Mouse (Mus musculus): ENCODE results near the gene Dhx34. TPM values are rescaled to one million over a fixed set of nuclear protein-coding genes. Genes with fewer than 3 reads are reported as not detected.
A peak's percentile ranks its signal among the peaks of the same experiment; 100 is the strongest.

Dhx34 gene
- polyA plus RNA-seq, 1 experiment: 11.7 TPM

GRCm38 (mm10) chr7:16175542-16175931, 46.3 kb downstream of the Dhx34 start:
- H3K4me1 ChIP-seq (ENCODE audit: control insufficient read depth, insufficient read depth, low read length): peaks cover 22% of the 10 kb centered on the region
- WGBS: under 1% methylated on average over 10 of the region's 10 CpGs
- H3K27ac ChIP-seq (ENCODE audit: insufficient read depth, low read length): peak overlapping the region; percentile 66
- H3K27me3 ChIP-seq (ENCODE audit: control insufficient read depth, insufficient read depth, low read length): no peaks in the 10 kb centered on the region
- no peak for DNase-seq
- TF ChIP-seq CTCF (IDR thresholded peaks at IDR 0.05; ENCODE audit: borderline replicate concordance, insufficient read depth, low read depth, low read length): no peak
- H3K4me3 ChIP-seq (replicated peaks; ENCODE audit: insufficient read depth, low read depth, low read length): peak overlapping the region; percentile 94

- WGBS: under 1% methylated on average over 41 of the region's 42 CpGs
- Histone ChIP-seq H3K4me3 (replicated peaks; ENCODE audit: insufficient read depth, low read depth, low read length) (peak within 1 kb of the TSS; percentile 94), H3K4me1 (ENCODE audit: control insufficient read depth, insufficient read depth, low read length) (peaks cover 22% of the 10 kb centered on the region), H3K27ac (ENCODE audit: insufficient read depth, low read length) (peak within 1 kb of the TSS; percentile 66), H3K27me3 (ENCODE audit: control insufficient read depth, insufficient read depth, low read length) (no peaks in the 10 kb centered on the region)
- peak; percentile 63 to 67 for DNase-seq
- TF ChIP-seq POLR2A (IDR thresholded peaks at IDR 0.05; ENCODE audit: borderline replicate concordance, insufficient read depth, low read length) (peak; percentile 35; the same call in 1 of the 2 replicates), CTCF (IDR thresholded peaks at IDR 0.05; ENCODE audit: borderline replicate concordance, insufficient read depth, low read depth, low read length) (peak; percentile 44; the same call in 1 of the 2 replicates)
Observed at GRCm38 (mm10) chr7:16174597-16175541, 47.0 kb downstream of the Dhx34 start, which contains the start of gene Meis3. Meis3 (plus strand) TSS chr7:16175090.

DNA sequence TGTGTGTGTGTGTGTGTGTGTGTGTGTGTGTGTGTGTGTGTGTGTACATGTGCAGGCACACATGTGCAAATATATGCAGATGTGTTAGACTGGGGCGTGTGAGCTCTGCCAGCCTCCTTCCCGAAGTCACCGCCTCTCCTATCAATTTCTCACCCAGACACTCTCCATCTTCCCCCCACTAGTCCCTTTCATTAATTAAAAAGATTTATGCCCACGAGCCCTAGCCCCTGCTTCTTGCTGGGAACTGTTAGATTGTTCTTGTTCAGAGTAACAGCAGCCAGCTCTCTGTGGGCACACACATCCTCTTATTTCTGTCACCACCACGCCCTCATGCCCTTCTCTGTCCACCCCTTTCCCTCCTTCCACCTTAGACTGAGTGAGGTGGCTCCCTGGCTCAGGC, 48.7 kb downstream of the Dhx34 start:
- Histone ChIP-seq H3K4me1 (ENCODE audit: control insufficient read depth, insufficient read depth, low read length) (peaks cover 22% of the 10 kb centered on the region), H3K4me3 (replicated peaks; ENCODE audit: insufficient read depth, low read depth, low read length) (no peak overlapping the region), H3K27me3 (ENCODE audit: control insufficient read depth, insufficient read depth, low read length) (no peaks in the 10 kb centered on the region), H3K27ac (ENCODE audit: insufficient read depth, low read length) (no peak overlapping the region)
- 76% methylated on average over 5 of the region's 5 CpGs for WGBS
- DNase-seq: no peak
- no peak for TF ChIP-seq POLR2A (IDR thresholded peaks at IDR 0.05; ENCODE audit: borderline replicate concordance, insufficient read depth, low read length)
- no peak for TF ChIP-seq CTCF (IDR thresholded peaks at IDR 0.05; ENCODE audit: borderline replicate concordance, insufficient read depth, low read depth, low read length)

DNA sequence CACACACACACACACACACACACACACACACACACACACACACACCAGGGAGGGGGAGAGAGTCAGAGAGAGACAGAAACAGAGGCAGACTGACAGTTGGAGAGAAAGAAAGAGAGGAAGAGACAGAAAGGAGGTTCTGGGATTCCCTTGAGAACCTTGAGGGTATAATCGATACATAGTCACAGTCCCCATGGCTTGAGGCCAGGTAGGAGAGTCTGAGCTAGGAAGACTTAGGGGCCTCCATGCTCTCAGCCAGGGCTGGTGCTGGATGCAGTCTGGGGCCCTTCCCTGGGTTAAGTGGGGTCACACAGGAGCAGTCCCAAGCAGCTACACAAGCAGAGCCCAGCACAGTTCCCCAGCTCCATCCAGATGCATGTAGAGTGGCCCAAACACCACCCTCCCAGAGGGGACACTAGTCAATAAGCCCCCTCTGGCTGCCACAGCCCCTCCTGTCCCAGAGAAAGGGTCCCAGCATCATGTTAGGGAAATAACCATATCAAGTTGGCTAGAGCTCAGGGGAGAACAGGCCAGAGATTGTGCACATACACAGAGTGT, 49.2 kb downstream of the Dhx34 start:
- DNase-seq: no peak
- 4% methylated on average over 1 of the region's 1 CpGs for WGBS
- H3K4me3 ChIP-seq (replicated peaks; ENCODE audit: insufficient read depth, low read depth, low read length): no peak overlapping the region
- peaks cover 22% of the 10 kb centered on the region for H3K4me1 ChIP-seq (ENCODE audit: control insufficient read depth, insufficient read depth, low read length)
- TF ChIP-seq CTCF (IDR thresholded peaks at IDR 0.05; ENCODE audit: borderline replicate concordance, insufficient read depth, low read depth, low read length): no peak
- TF ChIP-seq POLR2A (IDR thresholded peaks at IDR 0.05; ENCODE audit: borderline replicate concordance, insufficient read depth, low read length): no peak
- H3K27ac ChIP-seq (ENCODE audit: insufficient read depth, low read length): no peak overlapping the region
- H3K27me3 ChIP-seq (ENCODE audit: control insufficient read depth, insufficient read depth, low read length): no peaks in the 10 kb centered on the region

- H3K4me3 ChIP-seq (replicated peaks; ENCODE audit: insufficient read depth, low read depth, low read length): no peak overlapping the region
- no peak overlapping the region for H3K27ac ChIP-seq (ENCODE audit: insufficient read depth, low read length)
- 18% methylated on average over 1 of the region's 1 CpGs for WGBS
- peaks cover 22% of the 10 kb centered on the region for H3K4me1 ChIP-seq (ENCODE audit: control insufficient read depth, insufficient read depth, low read length)
- TF ChIP-seq POLR2A (IDR thresholded peaks at IDR 0.05; ENCODE audit: borderline replicate concordance, insufficient read depth, low read length) (no peak), CTCF (IDR thresholded peaks at IDR 0.05; ENCODE audit: borderline replicate concordance, insufficient read depth, low read depth, low read length) (no peak)
- DNase-seq: peak; percentile 51 to 70
- H3K27me3 ChIP-seq (ENCODE audit: control insufficient read depth, insufficient read depth, low read length): no peaks in the 10 kb centered on the region
Observed at GRCm38 (mm10) chr7:16172141-16172581, 49.7 kb downstream of the Dhx34 start.

GRCm38 (mm10) chr7:16162036-16162435, 59.8 kb downstream of the Dhx34 start:
- Histone ChIP-seq H3K27ac (ENCODE audit: insufficient read depth, low read length) (no peak overlapping the region), H3K27me3 (ENCODE audit: control insufficient read depth, insufficient read depth, low read length) (no peaks in the 10 kb centered on the region), H3K4me1 (ENCODE audit: control insufficient read depth, insufficient read depth, low read length) (peaks cover 28% of the 10 kb centered on the region), H3K4me3 (replicated peaks; ENCODE audit: insufficient read depth, low read depth, low read length) (no peak overlapping the region)
- DNase-seq: peak in 1 of 2 experiments; percentile 40
- 14% methylated on average over 7 of the region's 7 CpGs for WGBS
- TF ChIP-seq POLR2A (IDR thresholded peaks at IDR 0.05; ENCODE audit: borderline replicate concordance, insufficient read depth, low read length): no peak
- no peak for TF ChIP-seq CTCF (IDR thresholded peaks at IDR 0.05; ENCODE audit: borderline replicate concordance, insufficient read depth, low read depth, low read length)

- no peak for DNase-seq
- H3K4me3 ChIP-seq (replicated peaks; ENCODE audit: insufficient read depth, low read depth, low read length): no peak overlapping the region
- no peak for TF ChIP-seq CTCF (IDR thresholded peaks at IDR 0.05; ENCODE audit: borderline replicate concordance, insufficient read depth, low read depth, low read length)
- no peak for TF ChIP-seq POLR2A (IDR thresholded peaks at IDR 0.05; ENCODE audit: borderline replicate concordance, insufficient read depth, low read length)
- peaks cover 32% of the 10 kb centered on the region for H3K4me1 ChIP-seq (ENCODE audit: control insufficient read depth, insufficient read depth, low read length)
- H3K27me3 ChIP-seq (ENCODE audit: control insufficient read depth, insufficient read depth, low read length): no peaks in the 10 kb centered on the region
- 80% methylated on average over 9 of the region's 9 CpGs for WGBS
- H3K27ac ChIP-seq (ENCODE audit: insufficient read depth, low read length): no peak overlapping the region
Observed at GRCm38 (mm10) chr7:16161302-16161701, 60.5 kb downstream of the Dhx34 start.
